Mouse (Mus musculus) layer of hippocampus, adult 9-11 months (tissue): Measurements from ENCODE around the gene Nanos2.

Source experiments
- DNase-seq: peaks from one replicate; pipeline ENCODE4 v3.0.0; 2022

The Nanos2 gene

DNA sequence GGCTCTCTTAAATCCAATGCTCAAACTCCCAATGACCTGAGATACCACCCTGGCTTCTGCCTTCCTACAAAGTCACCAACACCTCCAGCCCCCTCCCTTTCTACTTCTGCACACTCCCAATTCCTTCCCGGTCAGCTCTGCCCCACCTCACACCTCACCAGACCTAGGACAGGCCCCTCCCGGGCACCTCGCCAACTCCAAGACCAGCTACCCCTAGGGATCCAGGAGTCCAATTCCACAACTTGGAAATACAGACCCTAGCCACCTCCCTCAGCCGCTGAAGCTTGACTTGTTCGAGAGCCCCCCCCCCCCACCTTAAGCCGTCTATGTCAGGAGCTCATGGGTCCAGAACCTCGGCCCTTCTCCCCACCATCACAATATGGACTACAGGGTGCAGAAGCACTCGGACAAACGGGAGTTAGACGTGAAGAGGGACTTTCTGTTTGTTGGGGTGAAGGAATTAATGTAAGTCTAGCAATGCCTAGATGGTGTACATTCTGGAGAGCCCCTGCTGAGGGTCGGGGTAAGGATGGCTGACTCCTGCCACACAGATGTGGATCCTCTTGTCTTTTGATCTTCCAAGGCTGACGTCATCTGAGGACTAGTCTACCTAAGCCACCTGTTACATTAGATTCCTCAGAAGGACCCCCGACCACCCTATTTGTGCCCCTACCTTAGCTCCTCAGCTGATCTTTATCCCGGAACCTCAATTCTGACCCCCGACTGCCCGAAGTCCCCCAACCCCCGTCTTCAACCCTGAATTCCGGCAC lies 35.2 kb downstream of the Nanos2 start:
- no peak for DNase-seq

- DNase-seq: no peak
Observed at GRCm38 (mm10) chr7:19023357-19023814, 36.2 kb downstream of the Nanos2 start, which contains the start of gene Foxa3. Foxa3 (minus strand) TSS chr7:19023538.

DNA sequence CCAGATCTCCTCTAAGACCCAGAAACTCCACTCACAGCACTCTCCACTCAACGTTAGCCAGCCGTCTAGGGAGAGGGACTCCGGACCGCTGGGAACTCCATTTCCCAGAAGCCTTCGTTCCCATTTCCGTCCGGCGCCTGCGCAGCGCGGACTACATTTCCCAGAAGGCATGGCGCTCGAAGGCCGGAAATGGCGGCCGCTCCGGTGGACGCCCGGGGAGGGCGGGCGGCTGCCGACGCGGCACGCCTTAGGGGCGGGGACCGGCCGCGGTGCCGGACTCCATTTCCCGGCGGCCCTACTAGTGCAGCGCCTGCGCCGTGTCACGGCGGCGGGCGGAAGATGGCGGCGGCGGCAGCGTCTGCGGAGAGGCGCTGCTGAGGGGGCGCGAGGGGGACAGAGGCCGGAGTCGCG lies 36.9 kb downstream of the Nanos2 start, which contains the start of gene Sympk:
TSS of gene Sympk (plus strand) at position 282 of the 411 bp plus-strand sequence.
- peak; percentile 96 for DNase-seq

DNA sequence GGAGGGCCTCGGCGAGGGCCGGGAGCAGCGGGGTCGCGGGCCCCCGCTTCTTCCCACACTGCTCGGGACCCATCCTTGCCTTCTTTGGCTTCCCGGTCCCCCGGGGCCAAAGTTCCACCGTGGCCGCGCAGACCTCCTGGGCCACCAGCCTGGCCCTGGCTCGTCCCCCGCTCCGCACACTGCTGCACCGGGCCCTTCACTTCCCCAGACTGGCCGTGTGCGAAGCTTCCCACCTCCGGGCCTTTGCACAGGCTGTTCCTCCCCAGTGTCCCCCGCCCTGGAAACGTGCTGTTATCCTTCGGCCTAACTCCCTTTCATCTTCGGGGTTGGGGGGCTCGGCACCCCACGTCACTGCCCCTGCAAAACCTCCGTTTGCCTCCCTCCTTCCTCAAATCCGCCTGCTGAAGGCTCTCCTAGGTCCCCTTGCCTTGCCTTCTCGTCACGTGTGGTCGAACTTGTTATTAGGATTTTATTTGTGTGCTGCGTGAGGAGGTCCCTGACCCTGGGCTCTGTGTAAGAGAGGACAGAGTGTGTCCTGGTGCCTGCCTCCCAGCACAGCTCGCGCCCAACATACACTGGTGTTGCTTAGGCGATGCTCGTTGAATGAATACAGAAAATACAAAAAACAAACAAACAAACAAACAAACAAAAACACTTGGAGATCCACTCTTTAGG lies 37.5 kb downstream of the Nanos2 start:
- DNase-seq: no peak

GRCm38 (mm10) chr7:19028067-19028466 lies 40.9 kb downstream of the Nanos2 start:
- DNase-seq: no peak

- no peak for DNase-seq
Observed at GRCm38 (mm10) chr7:19029084-19029653, 42.0 kb downstream of the Nanos2 start.

GRCm38 (mm10) chr7:19031641-19032040 lies 44.4 kb downstream of the Nanos2 start:
- DNase-seq: no peak
